Mouse (Mus musculus): Measurements from ENCODE around the gene Foxi3. TPM values are rescaled to one million over a fixed set of nuclear protein-coding genes. Genes with fewer than 3 reads are reported as not detected.

Gene Foxi3
- not detected in 2 replicates for polyA plus RNA-seq (2012; ENCODE audit: insufficient read depth, insufficient read length, missing spikeins)

DNA sequence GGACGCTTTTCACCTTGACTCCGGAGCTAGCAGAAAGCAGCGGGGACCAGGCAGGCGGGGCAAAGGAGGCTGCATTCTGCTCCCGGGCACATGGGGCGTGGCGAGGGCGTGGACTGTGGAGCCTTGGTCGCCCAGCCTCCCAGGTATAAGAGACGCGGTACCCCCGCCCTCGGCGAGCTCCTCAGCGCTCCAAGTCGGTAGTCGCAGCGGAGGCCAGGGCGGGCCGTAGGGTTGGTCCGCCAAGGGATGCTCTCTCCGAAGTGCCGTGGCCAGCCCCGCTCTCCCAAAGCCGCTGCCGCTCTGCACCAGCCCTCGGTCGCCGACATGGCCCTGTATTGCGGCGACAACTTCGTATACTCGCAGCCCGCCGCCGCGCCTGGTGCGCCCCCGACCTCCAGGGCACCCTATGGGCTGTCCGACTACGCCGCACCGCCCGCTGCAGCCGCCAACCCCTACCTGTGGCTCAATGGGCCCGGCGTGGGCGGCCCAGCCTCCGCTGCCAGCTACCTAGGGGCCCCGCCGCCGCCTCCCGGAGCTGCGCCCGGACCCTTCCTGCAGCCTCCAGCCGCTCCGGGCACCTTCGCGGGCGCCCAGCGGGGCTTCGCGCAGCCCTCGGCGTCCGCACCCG lies at the start of gene Foxi3:
Foxi3 (plus strand) TSS at position 247 of the 628 bp plus-strand sequence.
- Histone ChIP-seq H3K4me1 (ENCODE audit: control insufficient read depth, insufficient read depth, low read length) (no peaks in the 10 kb centered on the region), H3K27ac (ENCODE audit: insufficient read depth, low read depth, low read length) (no peak within 1 kb of the TSS), H3K4me3 (ENCODE audit: insufficient read depth, low read length) (no peak within 1 kb of the TSS)

DNA sequence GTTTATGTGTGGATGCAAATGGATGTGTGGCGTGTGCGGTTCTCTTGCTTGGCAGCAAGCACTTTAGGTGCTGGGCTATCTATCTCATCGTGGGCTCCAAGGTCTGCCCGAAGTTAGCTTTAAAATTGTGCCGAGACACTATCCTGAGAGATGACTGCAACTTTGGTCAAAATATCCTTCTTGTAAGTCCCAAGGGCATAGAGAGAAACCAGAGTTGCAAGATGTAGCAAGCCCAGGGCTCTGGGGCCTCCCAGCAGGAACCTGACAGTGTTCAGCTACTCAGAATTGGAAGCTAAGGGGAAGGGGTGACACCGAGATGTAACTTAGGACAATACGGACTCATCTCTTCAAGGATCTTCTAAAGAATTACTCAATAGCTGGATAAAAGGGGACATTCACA lies 46.8 kb upstream of the Foxi3 start:
- H3K4me3 ChIP-seq (ENCODE audit: insufficient read depth, low read length) = no peak overlapping the region
- no peak overlapping the region for H3K27ac ChIP-seq (ENCODE audit: insufficient read depth, low read depth, low read length)
- TF ChIP-seq POLR2A (IDR thresholded peaks at IDR 0.05; ENCODE audit: borderline replicate concordance, low read depth, low read length) (no peak), CTCF (IDR thresholded peaks at IDR 0.05; ENCODE audit: low read depth, low read length) (no peak)
- H3K4me1 ChIP-seq (ENCODE audit: control insufficient read depth, insufficient read depth, low read length) = 0 out of 2 replicates have a peak, but pooled peaks cover 2% of the 10 kb centered on the region

More for the DNA sequence above, at the start of gene Foxi3:
- TF ChIP-seq POLR2A (IDR thresholded peaks at IDR 0.05; ENCODE audit: borderline replicate concordance, low read depth, low read length) (no peak), CTCF (IDR thresholded peaks at IDR 0.05; ENCODE audit: low read depth, low read length) (no peak)

DNA sequence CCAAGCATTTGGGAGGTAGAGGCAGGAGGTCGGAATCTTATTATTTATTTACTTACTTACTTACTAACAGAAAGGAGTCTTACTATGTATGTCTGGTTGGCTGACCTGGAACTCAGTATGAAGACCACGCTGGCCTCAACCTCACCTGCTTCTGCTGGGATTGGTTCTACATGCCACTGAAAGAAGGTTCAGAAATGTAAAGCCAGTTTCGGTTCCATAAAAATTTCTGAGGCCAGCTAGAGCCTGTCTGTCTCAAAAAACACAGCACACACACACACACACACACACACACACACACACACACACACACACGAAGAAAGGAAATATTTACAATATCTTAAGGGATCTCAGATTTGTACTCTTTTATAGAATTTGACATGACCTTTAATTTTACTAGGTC lies 46.0 kb upstream of the Foxi3 start:
- Histone ChIP-seq H3K4me3 (ENCODE audit: insufficient read depth, low read length) (no peak overlapping the region), H3K27ac (ENCODE audit: insufficient read depth, low read depth, low read length) (no peak overlapping the region), H3K4me1 (ENCODE audit: control insufficient read depth, insufficient read depth, low read length) (0 out of 2 replicates have a peak, but pooled peaks cover 2% of the 10 kb centered on the region)
- no peak for TF ChIP-seq POLR2A (IDR thresholded peaks at IDR 0.05; ENCODE audit: borderline replicate concordance, low read depth, low read length)
- TF ChIP-seq CTCF (IDR thresholded peaks at IDR 0.05; ENCODE audit: low read depth, low read length) = no peak

DNA sequence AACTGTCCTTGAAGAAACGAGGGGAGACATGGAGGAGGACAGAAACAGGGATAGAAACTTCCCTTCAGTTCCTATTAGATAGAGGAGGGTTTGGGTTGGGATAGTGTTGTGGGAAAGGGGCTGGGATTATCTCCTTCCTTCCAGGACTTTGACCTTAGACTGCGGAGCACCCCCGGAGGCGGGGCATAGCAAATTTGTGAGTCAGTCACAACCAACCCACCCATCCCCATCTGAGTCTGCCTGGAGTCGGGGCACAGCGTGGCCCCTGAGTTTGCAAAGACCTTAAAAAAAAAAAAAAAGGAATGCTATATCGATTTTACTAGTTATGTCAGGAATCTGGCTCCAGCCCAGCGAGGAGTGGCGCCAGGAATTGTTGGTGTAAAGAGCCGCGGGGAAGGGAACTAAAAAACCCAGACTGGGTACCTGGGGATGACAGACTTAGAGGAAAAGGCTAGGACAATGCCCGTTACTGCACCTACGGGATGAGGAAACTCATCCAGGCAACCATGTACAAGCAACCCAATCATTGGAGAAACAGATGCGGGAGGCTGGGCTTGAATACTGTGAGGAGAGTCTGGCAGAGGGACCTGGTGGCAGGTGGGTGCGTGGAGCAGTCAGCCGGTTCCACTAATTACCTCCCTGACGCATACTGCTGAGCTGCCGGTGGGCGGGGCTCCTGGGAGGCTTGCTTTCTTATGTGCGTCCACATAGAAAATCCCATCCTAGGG lies 44.5 kb upstream of the Foxi3 start:
- Histone ChIP-seq H3K4me1 (ENCODE audit: control insufficient read depth, insufficient read depth, low read length) (0 out of 2 replicates have a peak, but pooled peaks cover 2% of the 10 kb centered on the region), H3K27ac (ENCODE audit: insufficient read depth, low read depth, low read length) (no peak overlapping the region), H3K4me3 (ENCODE audit: insufficient read depth, low read length) (no peak overlapping the region)
- TF ChIP-seq CTCF (IDR thresholded peaks at IDR 0.05; ENCODE audit: low read depth, low read length) (no peak), POLR2A (IDR thresholded peaks at IDR 0.05; ENCODE audit: borderline replicate concordance, low read depth, low read length) (no peak)

DNA sequence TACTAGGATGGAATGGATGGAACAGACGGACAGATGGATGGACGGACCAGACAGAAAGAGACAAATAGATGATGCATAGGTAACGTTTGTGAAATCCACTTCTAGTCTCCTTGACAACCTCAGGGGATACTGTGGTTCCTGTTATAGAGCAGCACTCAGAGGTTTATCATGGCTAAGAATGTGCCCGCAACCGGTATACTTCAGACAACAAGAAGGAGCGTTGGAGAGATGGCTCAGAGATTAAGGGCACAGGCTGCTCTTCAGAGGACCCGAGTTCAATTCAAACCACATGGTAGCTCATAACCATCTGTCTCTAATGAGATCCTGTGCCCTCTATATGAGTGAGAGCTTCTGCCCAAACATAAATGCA lies 44.0 kb upstream of the Foxi3 start:
- TF ChIP-seq POLR2A (IDR thresholded peaks at IDR 0.05; ENCODE audit: borderline replicate concordance, low read depth, low read length) = no peak
- TF ChIP-seq CTCF (IDR thresholded peaks at IDR 0.05; ENCODE audit: low read depth, low read length) = no peak
- H3K4me1 ChIP-seq (ENCODE audit: control insufficient read depth, insufficient read depth, low read length) = 0 out of 2 replicates have a peak, but pooled peaks cover 2% of the 10 kb centered on the region
- no peak overlapping the region for H3K27ac ChIP-seq (ENCODE audit: insufficient read depth, low read depth, low read length)
- H3K4me3 ChIP-seq (ENCODE audit: insufficient read depth, low read length) = no peak overlapping the region

DNA sequence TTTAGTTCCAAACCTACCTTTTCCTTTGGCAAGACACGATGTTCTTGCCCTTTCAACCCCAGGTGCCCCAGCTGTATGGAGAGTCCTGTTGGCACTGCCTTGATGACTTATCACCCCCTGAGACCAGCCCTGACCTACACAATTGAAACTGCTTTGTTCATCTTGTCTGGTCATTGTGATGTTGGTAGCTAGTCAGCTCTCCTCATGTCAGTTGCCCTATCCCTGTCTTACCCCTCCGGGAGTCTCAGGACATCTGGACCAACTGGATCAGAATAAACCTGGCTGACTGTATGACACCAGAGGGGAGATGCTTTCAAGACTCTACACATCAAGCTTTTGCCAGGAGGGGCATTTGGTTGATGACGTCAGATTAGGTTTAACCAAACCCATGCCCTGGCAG lies 37.5 kb upstream of the Foxi3 start, which contains the start of gene Tex37:
Tex37 (minus strand) TSS at position 101 of the 400 bp plus-strand sequence.
- Histone ChIP-seq H3K4me1 (ENCODE audit: control insufficient read depth, insufficient read depth, low read length) (no peaks in the 10 kb centered on the region), H3K4me3 (ENCODE audit: insufficient read depth, low read length) (no peak within 1 kb of the TSS), H3K27ac (ENCODE audit: insufficient read depth, low read depth, low read length) (no peak within 1 kb of the TSS)
- no peak for TF ChIP-seq CTCF (IDR thresholded peaks at IDR 0.05; ENCODE audit: low read depth, low read length)
- TF ChIP-seq POLR2A (IDR thresholded peaks at IDR 0.05; ENCODE audit: borderline replicate concordance, low read depth, low read length) = no peak

DNA sequence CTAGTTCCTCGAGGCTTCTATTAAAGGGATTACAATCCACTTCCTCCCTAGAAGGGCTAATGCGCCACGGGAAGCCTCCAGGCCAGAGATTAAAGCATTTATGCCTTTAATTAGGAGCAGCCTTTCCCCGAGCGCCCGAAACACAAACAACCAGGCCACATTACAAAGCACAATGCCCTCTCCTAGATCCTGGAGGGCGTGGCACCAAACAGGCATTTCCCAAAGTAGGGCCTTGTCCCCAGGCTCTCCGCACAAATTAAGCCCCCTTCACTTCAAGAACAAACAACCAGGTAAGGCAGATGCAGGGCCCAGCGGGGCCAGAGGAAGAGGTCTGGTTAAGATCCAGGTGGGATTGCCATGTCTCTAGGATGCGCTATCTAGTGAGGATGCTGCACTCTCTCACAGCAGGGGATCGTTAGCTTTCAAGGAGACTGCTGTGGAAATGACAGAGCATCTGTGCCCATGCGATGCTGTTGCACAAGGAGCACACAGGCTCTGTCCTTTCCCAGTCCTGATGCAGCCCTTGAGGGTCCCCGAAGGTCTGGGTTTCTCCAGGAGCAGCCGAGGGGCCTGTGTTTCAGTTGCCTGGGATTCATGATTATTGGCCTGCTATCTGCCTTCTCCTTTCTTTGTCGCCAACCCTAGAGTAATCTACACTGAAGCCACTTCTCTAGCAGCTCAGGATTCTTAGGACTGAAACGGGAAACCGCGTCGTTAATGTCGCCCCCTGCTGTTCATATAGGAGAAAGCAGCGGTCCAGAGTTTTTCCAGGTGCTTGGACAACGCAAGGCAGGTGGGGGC lies 34.9 kb upstream of the Foxi3 start:
- H3K4me3 ChIP-seq (ENCODE audit: insufficient read depth, low read length) = no peak overlapping the region
- no peaks in the 10 kb centered on the region for H3K4me1 ChIP-seq (ENCODE audit: control insufficient read depth, insufficient read depth, low read length)
- H3K27ac ChIP-seq (ENCODE audit: insufficient read depth, low read depth, low read length) = no peak overlapping the region
- TF ChIP-seq POLR2A (IDR thresholded peaks at IDR 0.05; ENCODE audit: borderline replicate concordance, low read depth, low read length) = no peak
- TF ChIP-seq CTCF (IDR thresholded peaks at IDR 0.05; ENCODE audit: low read depth, low read length) = peak; percentile 97

DNA sequence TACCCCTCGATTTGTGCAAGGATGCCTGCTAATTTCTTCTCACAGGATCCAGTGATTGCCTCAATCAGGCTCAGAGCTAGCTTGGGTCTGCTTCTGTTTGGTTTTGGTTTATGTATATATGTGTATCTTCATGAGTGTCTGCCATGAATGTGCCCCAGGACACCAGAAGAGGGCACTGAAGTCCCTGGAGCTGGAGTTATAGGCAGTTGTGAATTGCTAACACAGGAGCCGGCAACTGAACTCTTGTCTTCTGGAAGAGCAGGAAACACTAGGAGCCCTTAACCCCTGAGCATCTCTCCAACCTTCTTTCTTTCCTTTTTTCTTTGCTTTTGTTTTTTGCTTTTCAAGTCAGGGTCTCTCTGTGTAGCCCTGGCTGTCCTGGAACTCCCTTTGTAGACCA lies 24.5 kb upstream of the Foxi3 start:
- Histone ChIP-seq H3K27ac (ENCODE audit: insufficient read depth, low read depth, low read length) (no peak overlapping the region), H3K4me1 (ENCODE audit: control insufficient read depth, insufficient read depth, low read length) (no peaks in the 10 kb centered on the region)

DNA sequence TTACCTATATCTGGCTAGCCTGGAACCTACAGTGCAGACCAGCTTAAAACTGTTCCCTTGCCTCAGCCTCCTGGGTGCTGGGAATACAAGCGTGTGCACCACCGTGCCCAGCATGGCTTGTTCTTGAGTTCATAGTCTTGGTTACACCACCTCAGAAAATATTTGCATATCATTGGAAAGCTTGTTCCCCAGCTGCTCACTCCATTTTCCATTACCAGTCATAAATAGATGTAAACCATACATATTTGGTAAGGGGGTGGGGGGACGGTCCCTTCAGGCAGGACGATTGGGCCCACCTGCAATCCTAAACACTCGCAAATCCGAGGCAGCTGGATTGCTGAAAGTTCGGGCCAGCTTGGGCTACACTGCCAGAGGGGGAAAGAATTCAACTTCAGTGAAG lies 3.1 kb upstream of the Foxi3 start:
- Histone ChIP-seq H3K27ac (ENCODE audit: insufficient read depth, low read depth, low read length) (no peak overlapping the region), H3K4me1 (ENCODE audit: control insufficient read depth, insufficient read depth, low read length) (no peaks in the 10 kb centered on the region), H3K4me3 (ENCODE audit: insufficient read depth, low read length) (no peak overlapping the region)
- TF ChIP-seq POLR2A (IDR thresholded peaks at IDR 0.05; ENCODE audit: borderline replicate concordance, low read depth, low read length) (no peak), CTCF (IDR thresholded peaks at IDR 0.05; ENCODE audit: low read depth, low read length) (no peak)

More for the DNA sequence above, 24.5 kb upstream of the Foxi3 start:
- H3K4me3 ChIP-seq (ENCODE audit: insufficient read depth, low read length) = no peak overlapping the region
- TF ChIP-seq POLR2A (IDR thresholded peaks at IDR 0.05; ENCODE audit: borderline replicate concordance, low read depth, low read length) = no peak
- no peak for TF ChIP-seq CTCF (IDR thresholded peaks at IDR 0.05; ENCODE audit: low read depth, low read length)

Data from bone marrow macrophage, adult 2 months (primary cell).